Mouse (Mus musculus) heart, adult 2 months (tissue): ENCODE measurements around the gene Rcvrn.

Experiments used
- CTCF ChIP-seq: fragments of 200-600 bp; IDR thresholded peaks from 2 replicates; pipeline ENCODE4 v1.8.1; 2022; ENCODE audit warnings: antibody characterized with exemption, mild to moderate bottlenecking, moderate library complexity
- EP300 ChIP-seq: fragments of 200-500 bp; IDR thresholded peaks from 2 replicates; pipeline ENCODE4 v1.6.1; 2011; ENCODE audit warnings: low read depth, low read length, control low read depth; ENCODE audit not compliant: insufficient read depth
- POLR2A ChIP-seq: fragments of 200-500 bp; IDR thresholded peaks from 2 replicates; pipeline ENCODE4 v1.6.1; 2011; ENCODE audit warnings: mild to moderate bottlenecking, low read depth, low read length, control low read depth; ENCODE audit not compliant: insufficient read depth

- no peak for TF ChIP-seq EP300
- no peak for TF ChIP-seq CTCF
- no peak for TF ChIP-seq POLR2A
These were observed 29.0 kb upstream of the Rcvrn start for GRCm38 (mm10) chr11:67666129-67666528.
